Mouse (Mus musculus) forebrain, embryonic 15.5 days (tissue): ENCODE data around the gene Lmbrd1. TPM values are rescaled to one million over a fixed set of nuclear protein-coding genes. Genes with fewer than 3 reads are reported as not detected.

ENCODE experiments used
- polyA plus RNA-seq: library from polyadenylated mRNA; unstranded; fragments of >200 nt; fragmentation: Nextera tagmentation; extraction: Ambion mirVana; gene quantifications from 2 replicates; pipeline ENCODE4 v1.2.1, GENCODE M21; 2015

Gene Lmbrd1
- polyA plus RNA-seq, 1 experiment from 2014 or later = 41.2 TPM

Other genes with a start within 250 kb of the Lmbrd1 start
- gene Col19a1, start 91.2 kb upstream of the Lmbrd1 start, polyA plus RNA-seq = 1.9 and 2.0 TPM in 2 replicates